Mouse (Mus musculus) olfactory bulb, adult 2 months (tissue): ENCODE data around the gene Crhr1.

Experiments
- CTCF ChIP-seq: fragments of 200-500 bp; IDR thresholded peaks from 2 replicates; pipeline ENCODE4 v1.5.1; 2012; ENCODE audit warnings: low read depth, mild to moderate bottlenecking, low read length, moderate library complexity; ENCODE audit not compliant: insufficient read depth
- POLR2A ChIP-seq: fragments of 200-500 bp; IDR thresholded peaks from 2 replicates; pipeline ENCODE4 v1.6.1; 2012; ENCODE audit warnings: mild to moderate bottlenecking, low read depth, low read length, moderate library complexity; ENCODE audit not compliant: insufficient read depth

DNA sequence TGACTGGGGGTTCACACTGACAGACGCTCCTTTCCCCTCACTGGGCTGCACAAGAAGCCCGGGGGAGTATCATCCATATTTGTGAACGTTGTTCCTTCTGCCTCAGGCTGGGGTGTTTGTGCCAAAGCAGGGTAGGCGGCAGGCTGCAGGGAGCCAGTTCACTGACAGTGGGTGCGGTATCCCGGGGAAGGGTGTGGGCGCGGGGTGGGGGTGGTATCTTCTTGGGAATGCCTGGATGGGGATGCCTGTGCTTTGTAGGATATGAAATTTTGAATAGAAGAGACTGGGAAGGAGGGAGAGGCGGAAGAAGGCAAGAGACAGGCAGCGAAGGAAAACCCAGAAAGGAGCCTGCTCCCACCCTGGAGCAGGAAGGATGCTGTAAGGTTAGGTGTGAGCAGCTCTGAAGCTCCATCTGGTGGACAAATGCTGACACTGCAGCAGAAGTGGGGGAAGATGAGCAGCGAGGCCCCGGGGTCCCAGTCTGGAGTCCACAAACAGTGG, 38.7 kb downstream of the Crhr1 start:
- peak; percentile 83 for TF ChIP-seq CTCF
- no peak for TF ChIP-seq POLR2A
